ENCODE assay signal across 19 mouse cellular contexts in the genomic region with DNA sequence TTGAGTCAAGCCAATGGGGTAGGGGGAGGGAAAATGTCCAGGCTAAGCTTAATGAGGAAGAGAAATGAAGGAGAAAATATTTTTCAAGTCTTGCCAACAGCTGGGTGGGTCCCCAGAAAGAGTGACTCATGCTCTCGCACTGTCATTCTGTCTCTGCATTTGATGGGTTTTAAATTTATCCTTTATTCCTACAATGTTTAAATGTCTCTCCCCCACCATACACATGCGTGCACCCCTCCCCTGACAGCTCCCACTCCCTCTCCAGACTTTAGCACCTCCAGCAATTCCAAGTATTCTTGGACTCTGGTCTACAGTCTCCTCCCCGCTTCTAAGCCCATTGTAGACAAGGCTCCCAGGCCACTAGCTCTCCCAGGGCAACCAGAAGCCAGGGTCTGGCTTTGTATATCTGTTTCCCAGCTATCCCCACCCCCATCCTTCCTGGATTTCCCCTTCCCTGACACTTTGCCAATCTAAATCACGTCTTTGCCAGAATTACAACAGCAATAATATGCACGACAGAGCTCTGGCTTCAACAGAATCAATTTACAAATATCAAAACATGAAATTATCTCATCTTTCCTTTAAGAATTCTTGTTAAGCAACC.
DNase-seq lines count a peak whose midpoint lies in the region; ATAC-seq lines count a peak whose summit lies in the region.
"Had no signal": no experiment of that assay in that cellular context is flagged by ENCODE, and none has a peak within 500 bp of the region (broad histone marks: within the 10 kb centered on the region; RNA-seq: fewer than 3 reads in every experiment).

No protein-coding gene starts in this region.

- H3K27me3 ChIP-seq in hindbrain, embryonic 16.5 days (replicated peaks; ENCODE audit: control insufficient read depth, insufficient read depth, low read length) = no peaks in the 10 kb centered on the region
- no peaks in the 10 kb centered on the region for H3K27me3 ChIP-seq in hindbrain, embryonic 10.5 days (ENCODE audit: insufficient read depth, poor library complexity, severe bottlenecking)
- H3K27me3 ChIP-seq in midbrain, embryonic 11.5 days (ENCODE audit: control insufficient read depth, insufficient read depth, low read length) = no peaks in the 10 kb centered on the region
- no peaks in the 10 kb centered on the region; the same call in 1 of the 2 replicates for H3K27me3 ChIP-seq in midbrain, embryonic 14.5 days (ENCODE audit: control insufficient read depth, insufficient read depth, low read length)
- H3K27me3 ChIP-seq: liver, embryonic 13.5 days; midbrain, embryonic 13.5 days; neural tube, embryonic 15.5 days had no signal

- no peaks in the 10 kb centered on the region for H3K9me3 ChIP-seq in hindbrain, embryonic 16.5 days (ENCODE audit: control insufficient read depth, low read length)
- no peaks in the 10 kb centered on the region for H3K9me3 ChIP-seq in hindbrain, embryonic 10.5 days
- H3K9me3 ChIP-seq in midbrain, embryonic 11.5 days (ENCODE audit: control insufficient read depth, low read length) = no peaks in the 10 kb centered on the region
- H3K9me3 ChIP-seq in midbrain, embryonic 14.5 days (ENCODE audit: control insufficient read depth, low read length) = 0 out of 2 replicates have a peak, but pooled peaks cover 3% of the 10 kb centered on the region
- H3K9me3 ChIP-seq: hindbrain, embryonic 13.5 days; limb, embryonic 12.5 days; liver, embryonic 13.5 days; midbrain, embryonic 13.5 days; neural tube, embryonic 15.5 days had no signal

- H3K4me3 ChIP-seq in hindbrain, embryonic 16.5 days (ENCODE audit: low read length) = no peak overlapping the region
- H3K4me3 ChIP-seq in hindbrain, embryonic 10.5 days = no peak overlapping the region
- H3K4me3 ChIP-seq in midbrain, embryonic 11.5 days (ENCODE audit: low read depth, low read length) = no peak overlapping the region
- no peak overlapping the region for H3K4me3 ChIP-seq in midbrain, embryonic 14.5 days (replicated peaks; ENCODE audit: low read depth, low read length)
- H3K4me3 ChIP-seq: erythroblast, embryonic 14.5 days; hindbrain, embryonic 13.5 days; limb, embryonic 12.5 days; liver, embryonic 13.5 days; midbrain, embryonic 13.5 days; myocyte; neural tube, embryonic 15.5 days had no signal

- peaks cover 3% of the 10 kb centered on the region for H3K4me1 ChIP-seq in hindbrain, embryonic 16.5 days (ENCODE audit: control insufficient read depth, insufficient read depth, low read depth, low read length)
- H3K4me1 ChIP-seq in hindbrain, embryonic 10.5 days (replicated peaks) = peaks cover 11% of the 10 kb centered on the region
- H3K4me1 ChIP-seq in midbrain, embryonic 11.5 days (ENCODE audit: control insufficient read depth, insufficient read depth, low read length) = no peaks in the 10 kb centered on the region
- H3K4me1 ChIP-seq in midbrain, embryonic 14.5 days (ENCODE audit: control insufficient read depth, insufficient read depth, low read length) = no peaks in the 10 kb centered on the region
- H3K4me1 ChIP-seq: hindbrain, embryonic 13.5 days; limb, embryonic 12.5 days; liver, embryonic 13.5 days had no signal

- H3K36me3 ChIP-seq in hindbrain, embryonic 16.5 days (ENCODE audit: control insufficient read depth, insufficient read depth, low read length) = no peaks in the 10 kb centered on the region
- H3K36me3 ChIP-seq in hindbrain, embryonic 10.5 days = no peaks in the 10 kb centered on the region
- H3K36me3 ChIP-seq in midbrain, embryonic 11.5 days (ENCODE audit: control insufficient read depth, insufficient read depth, low read length) = no peaks in the 10 kb centered on the region
- H3K36me3 ChIP-seq in midbrain, embryonic 14.5 days (ENCODE audit: control insufficient read depth, insufficient read depth, low read length) = no peaks in the 10 kb centered on the region
- H3K36me3 ChIP-seq: hindbrain, embryonic 13.5 days; limb, embryonic 12.5 days; liver, embryonic 13.5 days; midbrain, embryonic 13.5 days; neural tube, embryonic 15.5 days had no signal

- H3K4me2 ChIP-seq in hindbrain, embryonic 16.5 days (ENCODE audit: low read length) = no peak overlapping the region
- no peak overlapping the region for H3K4me2 ChIP-seq in midbrain, embryonic 11.5 days
- no peak overlapping the region for H3K4me2 ChIP-seq in midbrain, embryonic 14.5 days (ENCODE audit: low read length)
- H3K4me2 ChIP-seq: hindbrain, embryonic 13.5 days; limb, embryonic 12.5 days; liver, embryonic 13.5 days; midbrain, embryonic 13.5 days; neural tube, embryonic 15.5 days had no signal

- 60% methylated on average over 5 of the region's 5 CpGs for WGBS in hindbrain, embryonic 16.5 days
- WGBS in hindbrain, embryonic 10.5 days = 80% methylated on average over 5 of the region's 5 CpGs
- 73% methylated on average over 5 of the region's 5 CpGs for WGBS in midbrain, embryonic 11.5 days
- WGBS in midbrain, embryonic 14.5 days = 73% methylated on average over 5 of the region's 5 CpGs

- peak; percentile 70 to 78 for DNase-seq in cerebellum, postnatal 10 days
- no peak for DNase-seq in cerebellum, adult 18-20 months
- DNase-seq in hindbrain, embryonic 10.5 days (ENCODE audit: low spot score) = no peak
- DNase-seq in midbrain, embryonic 11.5 days (ENCODE audit: low spot score, missing footprints) = peak; percentile 49
- DNase-seq in midbrain, embryonic 14.5 days = no peak
- DNase-seq in kidney, adult 18-20 months = no peak
- DNase-seq: cerebellum, adult 2 months; liver, embryonic 13.5 days had no signal

- no peak overlapping the region for H3K9ac ChIP-seq in hindbrain, embryonic 16.5 days (ENCODE audit: low read depth, low read length)
- no peak overlapping the region for H3K9ac ChIP-seq in midbrain, embryonic 11.5 days (ENCODE audit: low read length)
- H3K9ac ChIP-seq in midbrain, embryonic 14.5 days (replicated peaks; ENCODE audit: low read length) = no peak overlapping the region
- H3K9ac ChIP-seq: hindbrain, embryonic 13.5 days; limb, embryonic 12.5 days; liver, embryonic 13.5 days; midbrain, embryonic 13.5 days; neural tube, embryonic 15.5 days had no signal

- H3K27ac ChIP-seq in hindbrain, embryonic 16.5 days (ENCODE audit: low read depth, low read length) = no peak overlapping the region
- no peak overlapping the region for H3K27ac ChIP-seq in hindbrain, embryonic 10.5 days
- H3K27ac ChIP-seq in midbrain, embryonic 11.5 days (ENCODE audit: low read depth, low read length) = no peak overlapping the region
- no peak overlapping the region for H3K27ac ChIP-seq in midbrain, embryonic 14.5 days (replicated peaks; ENCODE audit: low read depth, low read length)
- H3K27ac ChIP-seq: hindbrain, embryonic 13.5 days; kidney, postnatal 0 days; limb, embryonic 12.5 days; liver, embryonic 13.5 days; macrophage; midbrain, embryonic 13.5 days; neural tube, embryonic 15.5 days had no signal

- ATAC-seq in hindbrain, embryonic 16.5 days = 0 out of 2 replicates have a peak, but pooled peaks have one; percentile 40
- ATAC-seq in midbrain, embryonic 11.5 days (ENCODE audit: low FRiP score) = no peak
- no peak for ATAC-seq in midbrain, embryonic 14.5 days (ENCODE audit: low FRiP score, low TSS enrichment)
- no peak for ATAC-seq in erythroid progenitor cell, adult 5-6 weeks (replicated peaks; ENCODE audit: low FRiP score, poor library complexity, severe bottlenecking)
- ATAC-seq: intestine, postnatal 0 days; midbrain, embryonic 13.5 days had no signal

Comparison
In these comparisons a context has a peak if more than half of its experiments do, and no peak if none do; other contexts are left out.
1. DNase-seq: peak in cerebellum, postnatal 10 days (2 of 2) and midbrain, embryonic 11.5 days (single experiment); none in cerebellum, adult 18-20 months (0 of 2), hindbrain, embryonic 10.5 days (single experiment), midbrain, embryonic 14.5 days (single experiment) and kidney, adult 18-20 months (single experiment).